Mouse (Mus musculus) left cerebral cortex, postnatal 25 days (tissue): ENCODE results near the gene Cited2. TPM values are rescaled to one million over a fixed set of nuclear protein-coding genes. Genes with fewer than 3 reads are reported as not detected.

Source experiments
- DNase-seq, 2 experiments: peaks; one replicate each; pipeline ENCODE4 v3.0.0; 2022; ENCODE audit warnings: low spot score in 2 of 2, mixed read lengths in 1 of 2
- intact Hi-C: fragments of 180-260 bp; cut with DNase I; formaldehyde crosslinking; loops from one replicate; pipeline ENCODE4 v1.15.1; 2025
- total RNA-seq, 2 experiments: library from RNA; stranded (reverse); gene quantifications; 2 replicates each; pipeline ENCODE4 v1.2.3; 2021

Gene Cited2
- 10 to 100 TPM; 45.0 to 49.2 TPM for total RNA-seq

DNA sequence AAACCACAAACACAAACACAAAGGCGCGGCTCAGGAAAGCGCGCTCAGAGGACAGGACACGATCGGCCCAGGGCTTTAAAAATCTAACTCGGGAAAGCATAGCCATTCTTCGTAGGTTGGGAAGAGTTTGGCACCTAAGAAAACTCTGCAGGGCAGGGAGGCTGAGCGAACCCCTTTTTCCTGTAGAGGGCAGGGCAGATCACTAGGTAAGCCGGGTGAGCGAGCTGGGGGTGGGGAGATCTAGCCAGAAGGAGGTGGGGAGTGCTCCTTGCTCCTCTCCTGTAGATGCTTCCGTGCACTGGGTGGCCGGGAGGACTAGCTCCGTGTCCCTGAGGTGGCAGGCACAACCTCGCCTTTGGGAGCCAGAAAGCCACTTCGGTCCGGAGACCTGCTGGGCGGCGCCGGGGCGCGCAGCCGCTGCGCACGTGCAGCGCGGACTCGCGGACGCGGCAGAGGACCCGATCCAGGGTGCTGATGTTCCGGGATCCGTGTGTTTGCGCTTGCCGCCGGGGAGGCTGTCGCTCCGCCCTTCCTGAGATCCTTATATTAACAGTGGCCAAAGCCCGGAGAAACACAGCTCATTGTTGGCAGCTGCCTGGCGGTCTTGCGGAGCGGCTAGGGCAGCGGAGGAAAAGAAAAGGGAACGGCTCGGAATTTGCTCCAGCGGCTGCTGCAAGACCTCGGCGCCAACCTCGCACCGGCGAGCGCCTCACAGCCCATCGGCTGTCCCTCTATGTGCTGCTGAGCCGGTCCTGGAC lies at the start of gene Cited2:
Gene Cited2, plus strand, starts transcription at position 566 of the 758 bp plus-strand sequence.
- intact Hi-C loops: loop anchor here (2.0 to 10.0 kb wide), 10 partner anchors 160 to 1916 kb away; no protein-coding TSS in a partner anchor
- DNase-seq: peak; percentile 98 to 99

DNA sequence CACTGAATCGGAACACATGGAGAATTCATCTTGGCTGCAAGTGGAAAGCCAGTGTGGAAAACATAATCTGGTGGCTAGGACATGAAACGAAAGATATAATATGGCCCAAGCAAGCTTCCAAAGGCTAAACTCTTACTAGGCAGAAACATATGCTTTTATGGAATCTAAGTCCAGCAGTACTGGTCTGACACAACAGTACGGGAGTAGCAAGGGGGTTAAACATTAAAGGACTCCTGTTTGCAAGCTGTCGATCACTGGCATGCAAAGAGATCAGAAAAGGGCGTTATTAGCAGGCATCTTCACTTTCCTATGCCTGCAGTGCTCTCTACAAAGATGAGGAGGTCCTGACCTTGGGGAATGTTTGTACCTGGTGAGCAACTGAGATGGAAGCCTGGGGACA lies 48.6 kb upstream of the Cited2 start:
- intact Hi-C loops: no loop called here
- no peak for DNase-seq

DNA sequence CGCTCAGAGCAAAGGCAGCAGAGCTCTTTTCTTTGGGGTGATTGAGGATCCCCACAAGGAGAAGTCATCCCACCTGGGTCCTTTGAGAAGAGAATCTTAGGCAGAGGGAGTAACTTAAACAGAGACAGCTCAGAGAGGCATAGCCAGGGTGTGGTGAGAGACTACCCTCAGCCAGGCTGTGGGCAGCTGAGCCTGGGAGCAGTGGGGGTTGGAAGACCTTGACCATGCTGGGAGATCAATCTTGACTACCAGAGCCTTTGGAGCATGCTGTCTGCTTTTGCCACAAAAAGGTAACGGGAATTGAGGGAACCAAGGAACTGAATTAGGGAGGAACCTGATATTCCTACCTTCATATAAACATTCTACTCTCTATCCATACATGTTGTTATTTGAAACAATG lies 48.1 kb upstream of the Cited2 start:
- DNase-seq: no peak
- intact Hi-C loops: no loop called here

DNA sequence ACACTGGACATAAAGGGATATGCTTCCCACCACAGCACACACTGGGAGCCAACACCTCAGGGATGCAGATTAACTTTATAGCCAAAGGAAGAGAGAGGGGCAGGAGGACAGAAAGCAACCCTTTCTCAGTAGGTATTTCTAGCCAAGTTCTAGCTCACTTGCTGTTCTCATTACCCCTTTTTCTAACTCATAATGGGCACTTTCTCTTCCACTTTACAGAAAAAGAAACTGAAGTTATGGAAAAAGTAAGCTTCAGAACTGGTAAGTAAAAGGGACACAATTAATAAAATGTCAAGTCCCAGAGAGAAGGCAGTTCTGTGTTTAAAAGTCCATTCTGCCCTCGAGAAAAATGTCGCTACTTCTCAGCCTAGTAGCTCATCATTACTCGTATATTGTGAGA lies 46.6 kb upstream of the Cited2 start:
- no peak for DNase-seq
- intact Hi-C loops: no loop called here

DNA sequence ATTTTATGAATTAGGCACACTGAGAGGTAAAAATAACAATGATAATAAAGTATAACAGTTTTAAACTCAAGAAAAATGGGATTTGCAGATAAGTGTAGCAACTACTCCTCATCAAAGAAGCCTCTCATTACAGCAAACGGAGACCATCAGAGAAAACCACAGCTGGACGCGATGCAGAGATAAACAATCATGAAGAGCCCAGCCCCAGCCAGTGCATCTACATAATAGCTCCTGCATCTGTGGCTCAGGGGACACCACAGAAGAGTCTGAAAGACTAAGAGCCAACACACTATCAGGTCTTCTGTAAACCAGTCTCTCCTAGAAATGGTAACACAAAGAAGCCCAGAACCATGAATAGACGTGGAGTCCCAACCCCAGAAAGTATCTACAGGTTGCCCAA lies 45.7 kb upstream of the Cited2 start:
- no peak for DNase-seq
- intact Hi-C loops: no loop called here

DNA sequence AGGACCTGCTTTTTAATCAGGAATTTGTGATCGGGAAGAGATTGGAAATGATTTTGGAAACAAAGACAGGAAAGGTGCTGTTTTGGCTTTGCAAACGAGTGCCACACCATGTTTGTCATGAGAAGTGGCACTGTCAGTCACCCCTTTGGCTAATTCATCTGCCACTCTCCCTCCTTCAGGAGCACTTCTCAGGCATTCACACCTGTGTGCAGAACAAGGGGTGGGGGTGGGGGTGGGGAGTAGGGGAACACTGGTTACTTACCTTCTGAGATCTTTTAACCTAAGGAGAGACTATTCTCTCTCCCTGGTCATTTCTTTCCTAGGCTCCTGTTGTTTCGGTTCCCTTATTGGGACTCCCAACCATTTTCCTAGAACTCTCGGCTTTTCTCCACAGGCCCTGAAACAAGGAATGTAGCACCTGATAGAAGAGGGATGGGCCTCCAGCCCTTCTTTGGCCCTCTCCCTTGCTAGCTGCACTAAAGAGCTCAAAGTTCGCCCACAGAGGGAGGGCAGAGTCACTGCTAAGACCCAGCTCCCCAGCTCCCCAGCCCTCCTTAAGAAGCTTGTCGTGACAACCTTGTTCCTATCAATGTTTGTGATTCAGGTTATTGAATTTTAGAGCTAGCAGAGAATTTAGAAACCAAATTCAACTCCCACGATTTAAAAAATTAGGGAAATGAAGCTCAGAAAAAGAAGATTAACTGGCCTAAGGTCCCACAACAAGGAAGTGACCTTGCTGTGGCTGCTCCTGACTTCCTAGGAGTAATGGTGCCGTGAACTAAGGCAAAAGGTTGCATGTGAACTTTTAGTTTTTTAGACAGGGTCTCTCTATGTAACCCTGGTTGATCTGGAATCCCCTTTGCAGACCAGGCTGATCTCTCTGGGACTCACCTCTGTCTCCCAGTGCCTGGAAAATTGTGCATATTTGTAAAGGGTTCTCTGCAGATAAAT lies 42.3 kb upstream of the Cited2 start:
- intact Hi-C loops: no loop called here
- DNase-seq: no peak

DNA sequence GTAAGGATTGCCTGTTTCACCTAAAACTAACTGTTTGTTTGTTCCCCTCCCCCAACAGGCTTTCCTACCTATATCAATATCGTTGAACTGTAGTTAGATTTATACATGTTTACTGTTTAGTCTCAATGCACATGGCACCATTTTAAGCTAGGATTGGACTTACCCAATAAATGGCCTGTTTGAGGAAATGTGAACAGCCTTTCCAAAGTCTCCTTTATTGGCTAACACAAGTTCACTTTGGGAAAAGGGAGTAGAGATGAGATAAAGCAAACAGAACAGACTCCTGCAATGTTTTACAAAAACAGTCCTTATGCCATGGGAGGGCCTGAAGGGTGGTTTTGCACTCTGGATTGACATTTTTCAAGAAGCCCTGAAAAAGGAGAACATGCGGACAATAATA lies 41.6 kb upstream of the Cited2 start:
- intact Hi-C loops: no loop called here
- no peak for DNase-seq

DNA sequence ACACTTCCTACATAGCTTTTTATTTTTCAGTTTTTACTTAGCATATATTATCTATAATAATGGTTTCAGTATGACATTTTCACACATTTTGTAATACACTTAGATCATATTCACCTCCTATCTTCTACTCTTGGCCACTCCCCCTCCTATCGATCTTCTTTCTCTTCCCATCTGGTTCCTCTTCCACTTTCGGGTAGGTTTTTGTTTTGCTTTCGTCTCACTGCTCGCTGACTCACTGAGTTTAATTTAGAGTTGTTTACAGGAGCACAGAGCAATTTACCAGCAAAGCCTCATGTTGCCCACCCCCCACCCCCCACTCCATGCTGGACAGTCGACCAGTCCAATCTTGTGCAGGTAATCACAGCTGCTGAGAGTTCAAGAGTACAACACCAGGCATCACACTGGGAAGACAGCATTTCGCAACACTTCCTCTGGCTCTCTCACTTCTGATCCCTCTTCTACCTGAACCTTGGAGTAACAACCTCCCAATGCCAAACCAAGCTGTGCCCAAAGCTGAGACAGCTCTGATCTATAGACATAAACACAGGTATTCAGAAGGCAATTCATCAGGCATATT lies 39.1 kb upstream of the Cited2 start:
- DNase-seq: no peak
- intact Hi-C loops: no loop called here

DNA sequence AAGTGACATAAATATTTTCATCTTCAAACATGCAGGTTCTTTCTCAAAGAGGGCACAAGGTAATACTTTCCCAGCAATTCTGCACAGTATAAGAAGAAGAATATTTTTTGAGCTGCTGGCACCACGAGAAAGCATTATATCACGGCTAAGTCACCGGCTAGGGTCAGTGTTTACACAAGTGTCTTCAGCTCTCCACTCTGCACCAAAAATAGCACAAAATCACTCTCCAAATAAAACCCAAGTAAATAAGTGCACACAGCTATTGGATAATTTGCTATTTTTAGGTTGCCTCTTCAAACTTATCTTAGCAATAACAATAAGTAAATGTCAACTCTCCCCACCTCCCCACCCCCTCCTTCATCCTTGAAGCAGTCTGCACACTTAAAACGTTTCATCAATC lies 33.2 kb upstream of the Cited2 start:
- intact Hi-C loops: no loop called here
- no peak for DNase-seq

DNA sequence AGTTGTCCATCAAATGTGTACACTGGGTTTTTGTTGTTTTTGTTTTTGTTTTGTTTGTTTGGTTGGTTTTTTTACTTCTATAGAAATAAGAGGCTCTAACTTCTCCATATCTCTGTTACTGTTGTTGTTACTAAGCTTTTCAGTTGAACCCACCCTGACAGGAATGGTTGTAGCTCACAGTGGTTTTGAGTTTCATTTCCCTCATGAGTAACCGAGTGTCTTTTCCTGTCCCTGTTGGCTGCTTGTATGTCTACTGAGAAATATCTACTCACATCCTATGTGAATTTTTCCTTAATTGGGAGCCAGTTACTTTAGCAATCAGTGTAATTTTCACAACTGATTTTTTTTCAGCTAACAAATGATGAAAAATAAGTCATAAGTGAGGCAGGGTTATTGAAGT lies 31.3 kb upstream of the Cited2 start:
- intact Hi-C loops: no loop called here
- DNase-seq: no peak

DNA sequence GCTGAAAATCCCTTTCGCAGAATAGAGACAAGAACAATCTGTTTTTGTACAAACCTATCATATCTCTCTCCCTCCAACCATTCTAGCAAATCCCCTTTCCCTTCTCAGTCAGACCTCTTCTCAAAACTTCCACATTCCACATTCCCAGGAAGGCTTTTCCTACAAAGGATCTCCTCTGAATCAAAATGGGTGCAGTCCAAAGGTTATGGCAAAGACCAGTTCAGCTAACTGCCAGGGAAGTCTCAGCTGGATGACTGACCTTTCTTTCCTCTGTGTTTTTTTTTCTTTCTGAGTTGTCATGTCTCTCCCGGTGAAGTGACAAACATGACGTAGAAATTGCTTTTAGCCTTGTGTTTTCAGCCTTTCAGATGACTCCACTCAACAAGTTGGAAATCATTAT lies 27.2 kb upstream of the Cited2 start:
- intact Hi-C loops: no loop called here
- DNase-seq: no peak

DNA sequence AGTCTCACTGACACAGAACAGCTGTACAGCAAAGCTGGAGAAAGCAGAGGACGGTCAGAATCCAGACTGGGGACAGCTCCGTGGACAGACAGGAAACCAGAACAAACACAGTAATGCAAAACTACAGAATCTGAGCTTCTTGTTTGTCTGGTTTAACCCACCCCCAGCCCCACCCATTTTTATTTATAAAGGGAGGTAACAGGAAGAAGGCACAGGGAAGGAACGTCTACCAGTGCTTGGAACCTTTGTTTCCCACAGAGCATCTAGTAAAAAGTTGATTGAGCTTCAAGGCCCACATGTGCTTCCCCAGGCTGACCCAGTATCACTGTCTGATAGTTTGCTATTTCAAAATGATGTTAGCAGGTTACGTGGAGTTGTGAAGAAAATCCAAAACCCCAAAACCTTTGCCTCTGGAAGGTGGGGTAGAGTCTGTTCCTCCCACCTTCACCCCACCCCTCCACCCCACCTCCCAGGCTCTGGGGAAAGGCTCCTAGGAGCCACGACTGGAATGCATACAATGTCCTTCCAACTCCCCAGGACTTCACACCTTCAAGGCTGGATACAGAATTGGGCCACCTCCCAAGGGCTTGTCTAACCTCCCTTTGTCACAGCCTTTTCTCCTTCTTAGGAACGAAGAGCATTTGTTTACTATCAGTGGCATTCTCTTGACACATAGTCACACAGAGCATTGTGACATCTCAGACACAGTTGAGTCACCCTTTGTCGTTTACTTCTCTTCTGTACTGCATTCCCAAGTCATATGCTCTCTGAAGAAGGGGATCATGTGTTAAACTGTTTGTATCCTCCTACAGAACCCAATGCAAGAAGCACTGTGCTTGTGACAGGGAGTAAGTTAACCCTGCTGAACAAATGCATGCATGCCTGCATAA lies 25.4 kb upstream of the Cited2 start:
- DNase-seq: no peak
- intact Hi-C loops: no loop called here

DNA sequence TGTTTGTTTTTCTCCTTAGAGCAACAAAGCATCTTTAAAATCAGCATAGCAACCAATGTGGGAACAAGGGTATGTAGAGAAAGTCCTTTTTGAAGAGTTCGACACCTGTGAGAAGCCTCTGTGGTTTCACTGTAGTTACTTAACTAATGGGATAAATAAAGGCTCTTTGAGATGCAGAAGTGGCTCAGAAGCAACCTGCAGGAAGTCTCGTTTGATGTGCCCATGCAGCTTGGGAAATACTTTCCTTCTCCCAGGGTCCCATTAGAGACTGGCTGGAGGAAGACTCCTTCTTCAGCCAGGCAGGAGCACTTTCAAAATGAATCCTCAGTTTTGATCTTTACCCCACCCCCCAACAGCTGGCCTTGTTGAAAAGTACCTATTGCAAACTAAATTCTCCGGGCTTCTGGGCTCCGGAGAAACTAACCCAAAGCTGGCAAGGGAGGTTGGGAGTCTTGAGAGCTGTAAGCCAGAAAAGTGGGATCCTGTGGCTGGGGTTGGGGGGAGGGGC lies 17.5 kb upstream of the Cited2 start:
- intact Hi-C loops: no loop called here
- no peak for DNase-seq

DNA sequence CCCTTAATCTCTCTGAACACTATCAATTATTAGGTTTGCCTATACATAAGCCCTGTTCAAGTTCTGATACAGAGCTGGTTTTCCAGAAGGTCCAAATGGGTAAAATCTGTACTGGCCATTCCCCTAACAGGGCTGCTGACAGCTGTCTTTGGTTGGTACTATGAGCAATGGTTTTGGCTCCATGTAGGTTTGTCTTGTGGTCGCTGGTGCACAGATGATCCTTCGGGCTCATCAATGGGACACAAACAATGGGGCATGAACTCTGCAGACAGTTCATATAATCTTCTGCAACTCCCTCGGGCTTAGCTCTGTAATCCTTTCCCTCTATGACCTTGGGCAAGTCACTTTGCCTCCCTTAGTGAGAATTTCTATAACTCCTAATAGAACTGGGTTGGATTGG lies 12.3 kb upstream of the Cited2 start:
- intact Hi-C loops: no loop called here
- DNase-seq: no peak

DNA sequence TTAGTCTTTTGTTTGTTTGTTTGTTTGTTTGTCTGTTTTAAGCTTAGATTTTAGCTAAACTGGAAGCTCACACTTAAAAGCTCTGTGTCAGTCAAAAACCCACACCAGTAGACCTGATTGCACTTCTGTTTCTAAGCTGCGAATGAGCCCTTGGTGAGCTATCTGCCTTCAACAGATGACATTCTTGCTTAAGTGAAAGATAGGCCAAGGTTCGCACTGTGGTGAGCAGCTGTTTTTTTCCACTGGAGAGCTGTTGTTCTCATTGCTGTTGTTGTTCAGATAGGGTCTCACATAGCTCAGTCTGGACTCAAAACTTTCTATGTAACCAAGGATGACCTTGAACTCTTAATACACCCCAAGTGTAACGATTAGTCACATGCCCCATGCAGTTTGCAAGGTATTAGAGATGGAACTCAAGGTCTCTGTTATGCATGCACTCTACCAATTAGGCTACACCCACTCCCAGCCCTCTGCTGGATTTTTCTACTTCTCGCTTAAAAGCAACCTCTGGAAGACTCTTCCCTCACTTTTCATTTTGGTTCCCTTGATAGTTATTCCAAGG lies 3.9 kb upstream of the Cited2 start:
- intact Hi-C loops: no loop called here
- DNase-seq: no peak

DNA sequence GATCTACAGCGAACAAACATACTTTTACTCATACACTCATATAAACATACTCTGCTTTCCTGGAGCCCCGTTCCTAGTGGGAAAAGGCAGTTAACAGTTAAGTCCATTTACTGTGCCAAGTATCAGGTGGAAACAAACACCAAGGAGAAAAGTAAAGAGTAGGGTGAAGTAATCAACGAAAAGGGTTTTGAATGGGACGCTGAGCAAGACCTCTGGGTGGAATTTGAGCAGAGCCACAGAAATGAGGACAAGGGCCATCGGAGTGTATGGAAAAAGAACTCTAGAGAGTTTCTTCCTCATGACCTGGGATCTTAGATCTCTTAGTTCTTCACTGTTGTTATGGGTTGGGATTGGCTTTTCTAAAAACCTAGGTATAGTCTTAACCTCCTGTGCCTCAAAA lies 3.4 kb upstream of the Cited2 start:
- no peak for DNase-seq
- intact Hi-C loops: loop anchor here (5.0 to 10.0 kb wide), 8 partner anchors 302 to 1912 kb away; no protein-coding TSS in a partner anchor

DNA sequence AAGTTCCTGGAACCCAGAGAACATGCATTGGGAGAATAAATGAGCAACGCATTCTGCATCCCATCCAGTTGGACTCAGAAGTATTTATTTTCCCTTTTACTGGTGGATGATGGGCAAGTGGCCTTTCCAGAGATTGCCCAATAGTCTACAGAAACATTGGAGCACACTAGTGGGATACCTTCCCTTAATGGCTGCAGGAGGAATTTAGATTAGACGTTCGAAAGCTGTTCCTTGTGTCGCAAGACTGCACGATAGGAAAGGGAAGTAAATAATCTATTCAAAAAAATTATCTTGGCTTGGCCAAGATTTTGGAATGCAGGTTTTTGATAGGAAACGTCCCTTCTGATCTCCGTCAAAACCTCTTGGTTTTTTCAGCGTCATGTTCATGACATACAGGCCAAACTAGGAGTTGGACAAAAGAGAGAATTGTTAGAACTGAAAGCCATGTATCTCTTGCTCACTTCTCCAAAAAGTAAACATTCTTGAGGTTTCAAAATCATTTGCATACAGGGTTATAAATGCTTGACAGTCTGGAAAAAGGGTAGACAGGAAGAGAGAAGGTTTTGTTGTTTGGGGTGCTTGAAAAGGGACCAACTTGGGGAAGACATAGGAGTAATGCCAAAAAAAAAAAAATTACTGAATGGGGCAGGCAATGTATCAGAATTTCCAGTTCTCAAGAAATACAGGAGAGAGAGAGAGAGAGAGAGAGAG lies 2.0 kb upstream of the Cited2 start:
- intact Hi-C loops: loop anchor here (5.0 to 10.0 kb wide), 8 partner anchors 304 to 1914 kb away; no protein-coding TSS in a partner anchor

DNA sequence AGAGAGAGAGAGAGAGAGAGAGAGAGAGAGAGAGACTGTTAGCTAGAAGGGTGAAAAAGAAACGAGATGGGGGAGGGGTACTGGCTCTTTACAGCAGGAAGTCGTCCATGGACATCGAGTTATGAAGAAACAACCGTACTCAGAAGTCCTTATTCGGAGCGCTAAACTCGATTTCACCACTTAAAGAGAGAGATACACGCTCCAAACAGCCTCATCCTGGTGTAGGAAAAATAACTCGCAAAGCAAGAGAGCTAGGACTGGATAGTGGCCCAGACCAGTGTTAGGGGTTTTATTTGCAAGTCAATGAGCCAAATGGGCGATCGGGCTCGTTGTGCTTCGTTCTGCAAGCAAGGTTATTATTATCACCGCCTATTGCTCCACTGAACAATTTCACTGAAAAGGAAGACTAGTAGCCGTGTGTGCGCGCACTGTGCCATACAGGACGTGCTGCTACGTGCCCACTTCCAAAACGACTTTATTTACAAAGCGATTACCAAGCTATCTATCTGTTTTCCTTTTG lies 1.4 kb upstream of the Cited2 start:
- intact Hi-C loops: loop anchor here (2.0 to 10.0 kb wide), 10 partner anchors 159 to 1914 kb away; no protein-coding TSS in a partner anchor

More for the DNA sequence above, 2.0 kb upstream of the Cited2 start:
- DNase-seq: no peak

More for the DNA sequence above, 1.4 kb upstream of the Cited2 start:
- DNase-seq: peak; percentile 75 to 77
